Mouse (Mus musculus) kidney, adult 9 months (tissue): ENCODE data around the gene Depdc5.
"Not testable (repeated sequence)": the region's sequence is repeated elsewhere in the genome, so short reads cannot be mapped to it uniquely, and the experiment has no call there.

Experiments
- DNase-seq: peaks from one replicate; pipeline ENCODE4 v3.0.0; 2022

Depdc5 gene

DNA sequence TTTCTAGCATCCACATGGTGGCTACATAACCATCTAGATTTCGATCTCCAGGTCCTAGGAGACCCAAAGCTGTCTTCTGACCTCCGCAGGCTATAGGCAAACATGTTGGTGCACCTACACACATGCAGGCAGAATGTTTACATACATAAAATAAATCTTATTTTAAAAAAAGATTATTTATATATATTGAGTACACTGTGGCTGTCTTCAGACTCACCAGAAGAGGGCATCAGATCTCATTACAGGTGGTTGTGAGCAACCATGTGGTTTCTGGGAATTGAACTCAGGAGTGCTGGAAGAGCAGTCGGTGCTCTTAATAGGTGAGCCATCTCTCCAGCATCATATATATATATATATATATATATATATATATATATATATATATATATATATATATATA, 50.6 kb downstream of the Depdc5 start:
- peak; percentile 7 for DNase-seq

DNA sequence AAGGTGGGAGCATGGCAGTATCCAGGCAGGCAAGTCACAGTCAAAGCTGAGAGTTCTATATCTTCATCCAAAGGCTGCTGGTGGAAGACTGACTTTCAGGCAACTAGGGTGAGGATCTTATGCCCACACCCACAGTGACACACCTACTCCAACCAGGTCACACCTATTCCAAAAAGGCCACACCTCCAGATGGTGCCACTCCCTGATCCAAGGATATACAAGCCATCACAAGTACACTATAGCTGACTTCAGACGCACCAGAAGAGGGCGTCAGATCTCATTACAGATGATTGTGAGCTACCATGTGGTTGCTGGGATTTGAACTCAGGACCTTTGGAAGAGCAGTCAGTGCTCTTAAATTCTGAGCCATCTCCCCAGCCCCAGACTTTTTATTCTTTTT, 55.8 kb downstream of the Depdc5 start:
- DNase-seq, result not testable (repeated sequence)

DNA sequence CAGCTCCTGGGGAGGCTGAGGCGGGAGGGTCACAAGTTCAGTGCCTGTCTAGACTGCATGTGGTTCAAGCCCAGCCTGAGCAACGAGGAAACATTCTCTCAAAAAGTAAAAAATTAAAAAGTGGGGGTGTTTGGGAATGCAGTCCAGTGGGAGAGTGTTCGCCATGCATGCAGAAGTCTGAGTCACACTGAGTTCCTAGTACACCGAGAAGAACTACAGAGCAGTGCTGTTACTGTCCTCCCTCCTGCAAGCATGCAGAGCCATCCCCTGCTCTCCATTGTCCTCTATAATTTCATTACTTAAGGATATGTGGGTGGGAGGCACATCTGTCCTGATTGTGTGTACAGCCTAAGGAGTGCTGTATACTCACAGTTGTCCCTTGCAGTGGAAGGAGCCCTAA, 59.4 kb downstream of the Depdc5 start:
- DNase-seq, result no peak

DNA sequence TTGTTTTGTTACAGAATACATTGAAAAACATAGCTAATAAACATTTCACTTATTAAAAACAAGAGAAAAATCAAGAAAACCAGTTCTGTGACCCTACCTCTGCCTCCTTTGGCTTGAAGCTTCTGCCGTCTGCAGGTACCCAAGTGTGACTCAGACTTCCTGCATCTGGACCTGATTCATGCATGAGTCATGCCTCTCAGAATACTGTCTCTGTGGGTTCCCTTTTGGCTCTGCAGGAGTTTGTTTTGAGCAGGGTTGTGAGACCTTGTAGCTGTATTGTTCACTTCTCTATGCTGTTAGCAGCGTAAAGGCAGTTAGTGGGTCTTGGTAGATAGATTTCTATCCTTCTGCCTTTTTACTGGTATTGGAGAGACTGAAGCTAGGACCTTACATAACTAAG, 67.3 kb downstream of the Depdc5 start:
- DNase-seq, result peak; percentile 6

DNA sequence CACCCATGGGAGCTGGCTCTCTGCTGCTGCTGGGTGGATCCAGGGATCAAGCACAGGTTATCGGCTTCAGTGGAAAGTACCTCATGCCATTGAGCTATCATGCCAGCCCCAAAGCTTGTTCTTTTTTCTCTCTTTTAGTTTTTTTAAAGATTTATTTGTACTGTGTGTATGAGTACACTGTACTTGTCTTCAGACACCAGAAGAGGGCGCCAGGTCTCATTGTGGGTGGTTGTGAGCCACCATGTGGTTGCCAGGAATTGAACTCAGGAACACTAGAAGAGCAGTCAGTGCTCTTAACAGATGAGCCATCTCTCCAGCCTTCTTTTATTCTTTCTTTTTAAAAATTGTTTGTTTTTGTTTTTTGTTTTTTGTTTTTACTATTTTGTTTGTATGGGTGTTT, 71.2 kb downstream of the Depdc5 start:
- DNase-seq, result peak; percentile 27

DNA sequence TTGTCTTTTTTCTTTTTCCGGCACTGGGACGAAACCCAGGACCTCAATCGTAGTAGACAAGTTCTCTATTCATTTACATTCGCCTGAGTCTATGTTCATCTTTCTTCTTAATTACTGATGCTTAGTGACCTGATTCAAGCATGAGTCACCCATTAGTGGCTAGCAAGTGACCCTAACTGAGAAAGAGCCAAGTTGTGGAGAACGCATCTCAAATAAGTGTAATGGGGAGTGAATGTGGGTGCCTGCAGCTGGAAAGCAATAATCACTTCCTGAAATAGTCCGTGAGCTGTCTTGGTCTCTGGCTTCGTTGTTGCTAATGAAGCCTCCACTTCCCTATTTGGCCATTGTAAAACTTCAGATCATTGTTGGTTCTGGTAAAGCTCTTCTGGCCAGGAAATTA, 77.1 kb downstream of the Depdc5 start:
- DNase-seq, result no peak

DNA sequence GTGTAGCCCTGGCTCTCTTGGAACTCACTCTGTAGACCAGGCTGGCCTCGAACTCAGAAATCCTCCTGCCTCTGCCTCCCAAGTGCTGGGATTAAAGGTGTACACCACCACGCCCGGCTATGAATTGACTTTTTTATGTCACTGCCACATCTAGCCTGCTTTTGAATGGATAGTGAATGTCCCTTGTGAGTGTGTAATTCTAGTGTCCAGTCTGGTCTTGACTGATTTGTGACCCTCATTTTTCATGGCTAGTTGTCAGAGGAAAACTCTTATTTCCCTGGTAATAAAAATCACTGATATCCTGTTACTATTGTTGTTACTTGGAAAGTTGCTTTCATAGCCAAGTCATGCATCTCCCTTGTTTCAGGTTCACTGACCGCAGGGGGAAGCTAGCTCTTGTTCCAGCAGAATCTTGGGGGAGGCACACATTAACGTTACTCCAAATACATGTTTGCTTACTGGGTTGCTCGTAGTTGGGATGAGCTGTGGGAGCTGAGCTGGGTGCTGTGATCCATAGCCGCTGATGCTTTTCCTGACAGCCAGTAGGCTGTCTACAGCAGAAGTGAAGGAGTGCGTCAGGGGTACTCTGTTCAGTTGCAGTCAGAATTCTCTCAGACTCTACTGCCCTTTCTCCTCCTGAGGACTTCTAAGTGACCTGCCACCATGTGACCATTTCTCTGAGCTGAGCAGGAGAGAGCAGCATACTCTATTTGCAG, 77.9 kb downstream of the Depdc5 start:
- no peak for DNase-seq

DNA sequence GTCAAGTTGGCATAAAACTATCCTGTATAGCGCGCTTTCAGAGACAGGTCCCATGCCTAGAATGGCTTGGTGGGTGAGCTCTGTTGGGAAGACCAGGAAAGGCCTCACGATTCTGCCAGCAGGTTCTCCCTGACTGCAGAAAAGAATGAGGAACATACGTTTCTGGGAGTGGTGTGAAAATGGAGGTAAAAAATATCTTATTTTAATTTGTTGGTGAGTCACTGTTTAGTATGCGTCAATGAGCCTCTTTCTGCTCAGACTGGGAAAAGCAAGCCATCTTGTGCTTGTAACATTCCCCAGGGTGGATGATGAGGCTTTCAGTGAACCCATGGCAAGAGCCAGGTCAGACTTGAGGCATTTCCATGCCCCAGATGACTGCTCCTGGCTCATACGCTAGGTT, 86.6 kb downstream of the Depdc5 start:
- no peak for DNase-seq

DNA sequence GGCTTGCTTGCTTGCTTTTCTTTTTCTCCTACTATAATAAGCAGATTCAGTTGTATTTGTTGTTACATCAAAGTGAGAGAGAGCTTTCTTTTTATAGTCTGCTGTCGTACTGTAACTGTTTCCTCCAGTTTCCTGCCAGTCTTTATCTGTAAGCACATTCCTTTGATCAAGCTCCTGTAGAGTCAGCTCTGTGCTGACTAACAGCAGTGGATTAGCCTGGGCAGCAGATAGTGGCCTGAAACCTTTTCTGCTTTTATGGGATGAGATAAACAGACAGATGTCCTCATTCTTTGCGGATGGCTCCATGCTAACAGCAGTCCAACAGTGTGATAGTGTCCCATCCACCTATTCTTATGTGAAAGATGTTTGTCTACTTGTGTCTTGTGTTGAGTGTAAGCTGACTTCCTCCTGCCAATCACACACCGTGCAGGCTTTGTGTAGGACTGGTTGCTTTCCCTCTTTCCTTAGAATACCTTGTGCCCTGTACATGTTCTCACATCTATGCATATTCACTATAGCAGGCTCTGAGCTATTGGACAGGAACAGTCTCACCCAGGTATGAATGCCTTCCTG, 87.3 kb downstream of the Depdc5 start:
- DNase-seq, result no peak

DNA sequence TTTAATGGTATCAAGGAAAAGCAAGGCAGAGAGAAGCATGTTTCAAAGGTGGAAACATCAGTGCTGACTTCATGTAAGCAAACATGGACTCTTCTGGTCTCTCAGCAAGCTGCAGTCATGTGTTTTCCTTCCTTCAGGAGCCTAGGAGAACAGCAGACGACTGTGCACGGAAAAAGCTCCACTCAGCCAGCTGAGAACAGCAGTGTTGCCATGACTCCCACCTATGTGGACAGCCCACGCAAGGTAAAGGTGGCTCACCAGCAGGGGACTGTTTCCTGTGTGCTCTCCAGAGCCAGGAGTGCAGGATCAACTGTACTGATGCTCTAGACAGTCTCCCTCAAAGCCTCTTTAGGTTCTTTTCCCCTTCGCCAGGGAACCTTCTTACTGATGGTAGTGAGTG, 92.2 kb downstream of the Depdc5 start:
- DNase-seq, result no peak

DNA sequence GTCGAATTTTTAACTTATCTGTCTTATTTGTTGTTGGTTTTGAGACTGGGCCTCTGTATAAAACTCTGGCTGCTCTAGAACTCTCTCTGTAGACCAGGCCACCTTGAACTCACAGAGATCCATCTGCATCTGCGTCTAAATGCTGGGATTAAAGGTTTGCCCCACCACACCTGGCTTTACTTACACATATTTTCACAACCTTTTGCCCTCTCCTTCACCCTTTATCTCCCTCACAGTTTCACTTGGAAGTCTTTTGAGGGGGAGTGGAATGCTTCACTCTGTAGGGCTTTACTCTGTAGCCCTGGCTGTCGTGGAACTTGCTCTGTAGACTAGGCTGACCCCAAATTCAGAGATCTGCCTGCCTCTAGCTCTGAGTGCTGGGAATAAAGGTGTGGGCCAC, 98.1 kb downstream of the Depdc5 start:
- no peak for DNase-seq

DNA sequence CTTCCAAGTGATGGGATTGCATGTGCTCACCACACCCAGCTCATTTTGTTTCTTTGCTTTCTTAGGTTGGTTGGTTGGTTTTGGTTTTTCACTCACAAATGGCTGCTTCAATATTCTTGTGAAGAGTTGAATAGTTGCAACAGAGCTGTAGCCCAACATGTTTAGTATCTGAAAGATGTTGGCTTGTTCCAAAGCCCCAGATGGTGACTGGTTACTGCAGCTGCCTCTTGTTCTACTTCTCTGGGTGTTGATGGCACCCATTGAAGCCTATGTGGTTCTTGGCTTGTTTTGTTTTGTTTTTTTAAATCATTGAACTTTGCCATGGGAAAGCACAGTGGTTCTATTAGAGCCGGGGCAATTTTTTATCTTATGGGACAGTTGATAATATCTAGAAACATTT, 99.1 kb downstream of the Depdc5 start:
- no peak for DNase-seq

DNA sequence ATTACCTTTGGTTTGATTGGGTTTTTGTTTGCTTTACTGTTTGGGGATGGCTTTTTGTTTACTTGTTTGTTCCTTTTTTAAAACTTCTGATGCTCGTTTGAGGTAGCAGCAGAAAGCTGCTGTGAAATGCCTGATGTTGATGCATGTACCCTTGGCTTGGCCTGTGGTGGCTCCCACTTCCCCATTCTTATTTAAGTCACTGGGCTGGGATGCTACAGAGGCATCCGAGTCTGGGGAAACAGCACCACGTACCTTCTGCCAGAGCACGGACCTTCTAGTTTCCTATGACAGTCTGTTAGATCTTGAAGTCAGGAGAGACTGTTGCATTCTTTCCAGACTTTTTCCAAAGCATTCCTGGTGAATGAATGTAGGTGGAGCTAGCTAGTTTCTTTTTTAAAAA, 113.0 kb downstream of the Depdc5 start:
- DNase-seq, result no peak

DNA sequence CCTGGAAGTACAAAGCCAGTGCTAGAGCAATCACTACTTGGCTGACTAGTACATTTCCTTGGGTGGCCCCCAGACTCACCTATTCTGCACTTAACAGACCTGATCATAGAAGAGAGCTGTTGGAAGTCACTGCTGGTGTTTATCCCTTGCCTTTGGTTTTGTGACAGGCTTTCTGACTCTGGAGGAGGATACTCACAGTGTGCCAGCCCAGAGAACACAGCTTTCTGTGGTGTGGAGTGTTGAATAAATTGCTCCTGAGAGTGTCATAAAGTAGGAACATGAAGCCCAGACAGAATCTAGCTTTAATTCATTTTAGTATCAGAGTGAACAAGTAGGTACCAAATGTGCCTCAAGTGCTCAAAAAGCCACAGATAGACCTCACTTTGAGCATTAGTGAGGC, 113.7 kb downstream of the Depdc5 start:
- DNase-seq, result no peak

DNA sequence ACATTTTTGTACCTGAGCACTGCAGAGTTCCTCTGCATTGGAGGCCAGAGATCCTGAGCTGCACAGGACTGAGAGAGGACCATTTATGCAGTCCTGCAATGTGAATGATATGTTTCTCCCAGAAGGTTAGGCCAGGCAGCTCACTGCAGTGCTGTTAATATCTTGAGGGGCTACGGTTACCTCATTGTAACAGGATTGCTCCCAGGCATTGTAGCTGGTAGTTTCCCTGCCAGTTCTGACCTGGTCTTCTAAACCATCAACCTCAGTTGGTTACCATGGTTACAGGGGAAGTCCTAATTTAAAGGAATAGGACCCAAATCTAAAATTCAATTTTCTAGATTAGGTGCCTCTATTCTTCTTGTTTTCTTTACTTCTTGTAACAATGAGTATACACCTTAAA, 121.9 kb downstream of the Depdc5 start:
- no peak for DNase-seq

DNA sequence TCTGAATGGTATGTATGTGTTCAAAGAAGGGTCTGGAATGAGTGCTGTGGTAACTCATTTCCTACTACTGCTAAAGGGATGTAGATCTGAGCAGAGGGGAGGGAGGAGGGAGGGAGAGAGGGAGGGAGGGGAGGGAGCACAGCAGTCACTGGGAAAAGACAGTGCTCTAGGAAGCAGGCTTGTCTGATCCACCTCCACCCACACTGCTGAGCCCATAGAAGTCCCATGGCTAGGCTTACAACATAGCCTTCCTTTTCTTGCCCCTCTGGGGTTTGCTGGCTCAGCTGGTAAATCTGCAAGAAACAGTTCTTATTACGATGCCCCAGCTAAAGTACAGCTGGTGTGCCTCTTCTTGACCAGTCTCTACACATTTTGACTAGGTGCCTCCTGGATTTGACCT, 124.4 kb downstream of the Depdc5 start:
- no peak for DNase-seq

DNA sequence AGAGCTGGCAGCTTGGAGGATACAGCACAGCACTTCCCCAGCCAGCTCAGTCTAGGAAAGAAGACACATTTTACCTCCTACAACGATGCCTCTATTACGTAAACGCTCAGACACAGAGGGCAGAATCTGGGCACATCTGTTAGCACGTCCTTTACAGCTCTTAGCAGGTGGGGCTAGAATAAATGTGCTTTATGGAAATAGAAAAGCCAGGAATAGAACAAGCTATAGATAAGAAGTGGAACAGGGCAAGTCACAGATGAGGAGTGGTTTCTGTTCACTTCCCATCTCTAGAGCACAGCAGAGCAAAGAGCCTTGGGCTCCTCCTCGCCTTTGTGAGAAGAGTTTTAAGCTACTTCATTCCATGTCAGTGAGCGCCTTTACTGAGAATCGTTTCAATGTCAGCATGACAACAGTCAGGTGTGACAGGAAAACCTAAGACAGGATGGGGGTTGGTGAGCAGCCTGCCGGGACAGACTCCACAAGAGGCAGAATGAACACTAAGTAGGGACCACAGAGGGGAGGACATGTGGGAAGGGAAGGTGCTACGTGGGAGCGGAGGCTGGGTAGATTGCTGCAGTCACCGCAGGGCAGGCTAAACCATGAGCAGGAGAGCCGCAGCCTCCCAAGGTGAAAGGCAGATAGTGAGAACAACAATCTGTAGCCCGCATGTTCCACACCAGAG, 126.6 kb downstream of the Depdc5 start:
- DNase-seq, result no peak

DNA sequence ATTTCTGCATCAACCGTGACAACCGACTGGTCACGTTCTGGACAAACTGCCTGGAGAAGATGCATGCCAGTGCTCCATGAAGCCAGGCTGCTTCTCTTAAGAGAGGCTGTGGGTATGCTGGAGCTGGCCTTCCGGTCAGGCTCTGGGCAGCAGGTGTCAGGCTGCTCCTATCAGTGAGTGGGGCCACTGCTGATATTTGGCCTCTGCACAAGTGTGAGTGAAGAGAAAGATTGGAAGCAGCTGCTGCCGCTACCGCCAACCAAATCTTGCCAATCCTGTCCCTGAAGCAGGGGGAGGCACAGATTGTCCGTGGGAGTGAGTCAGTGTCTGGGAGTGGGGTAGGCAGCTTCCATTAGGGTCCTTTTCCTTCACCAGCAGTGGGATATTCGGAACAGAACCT, 127.7 kb downstream of the Depdc5 start:
- no peak for DNase-seq

DNA sequence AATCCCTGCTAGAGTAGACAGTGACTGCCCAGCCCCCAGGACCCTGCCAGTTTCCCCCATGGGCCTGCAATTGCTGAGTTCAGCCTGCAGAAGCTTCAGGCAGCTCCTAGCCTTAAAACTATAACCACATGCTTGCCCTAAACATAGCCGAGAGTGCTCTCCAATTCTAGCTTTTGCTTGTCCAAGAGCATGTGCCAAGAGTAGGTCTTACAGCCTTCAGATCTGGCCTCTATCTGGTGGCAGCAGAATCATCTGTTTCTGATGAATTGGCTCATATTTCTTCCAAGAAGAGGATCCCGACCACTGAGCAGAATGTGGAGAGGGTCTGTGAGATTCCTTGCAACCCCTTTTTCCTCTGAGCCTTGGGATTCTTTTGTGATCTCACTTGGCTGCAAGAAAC, 131.0 kb downstream of the Depdc5 start:
- DNase-seq, result no peak

DNA sequence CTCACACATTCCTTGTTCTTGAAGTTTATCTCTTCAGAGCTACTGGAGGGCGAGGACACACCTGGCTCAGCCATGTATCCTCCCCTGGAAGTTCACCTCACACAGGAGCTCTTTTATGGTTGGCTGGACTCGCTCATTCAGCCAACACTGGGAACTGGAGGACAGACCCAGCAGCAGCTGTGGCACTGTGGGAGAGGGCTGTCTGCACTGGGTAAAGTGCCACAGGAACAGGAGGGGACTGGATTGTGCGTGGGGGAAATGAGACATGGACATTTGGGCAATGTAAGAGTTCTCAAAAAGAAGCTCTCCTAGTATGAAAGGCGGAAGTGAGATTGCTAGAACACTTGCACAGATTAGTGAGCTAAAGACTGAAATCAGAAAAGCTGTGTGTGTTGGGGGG, 132.3 kb downstream of the Depdc5 start:
- no peak for DNase-seq

DNA sequence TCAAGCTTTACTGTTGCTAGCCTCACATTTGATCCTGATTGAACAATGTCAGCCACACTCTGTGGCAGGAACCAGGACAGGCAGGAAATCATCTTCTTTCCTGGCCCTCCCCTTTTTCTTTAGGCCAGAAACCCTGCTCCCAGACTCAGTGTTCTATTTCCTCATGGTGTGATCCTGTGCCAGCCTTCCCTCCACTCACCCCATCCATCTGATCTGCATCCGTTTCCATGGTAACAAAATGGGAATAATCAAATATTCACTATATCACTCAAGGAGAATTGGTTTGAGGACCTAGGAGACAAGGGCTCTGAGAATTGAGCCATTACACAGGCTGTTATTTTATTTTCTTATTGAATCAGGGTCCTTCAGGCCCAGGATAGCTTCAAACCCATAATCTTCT, 133.1 kb downstream of the Depdc5 start:
- DNase-seq, result no peak

DNA sequence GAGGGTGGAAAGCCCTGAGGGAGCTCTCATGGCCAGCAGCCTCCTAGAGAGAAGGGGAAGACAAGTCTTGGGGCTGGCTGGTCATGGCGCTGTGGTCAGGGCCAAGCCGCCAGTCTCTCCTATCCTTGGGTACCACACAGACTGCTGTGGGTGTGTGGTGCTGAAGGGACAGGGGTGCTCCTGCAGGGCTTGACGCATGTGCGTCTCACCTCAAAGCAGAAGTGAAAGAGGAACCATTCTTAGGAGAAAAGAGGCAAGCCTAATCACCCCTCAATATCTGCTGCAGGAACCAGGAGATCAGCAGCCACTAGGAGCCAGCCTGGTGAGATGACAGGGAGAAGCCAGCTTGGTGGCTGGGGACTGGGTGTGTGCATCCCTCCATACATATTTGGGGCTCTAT, 134.2 kb downstream of the Depdc5 start:
- DNase-seq, result peak; percentile 13

DNA sequence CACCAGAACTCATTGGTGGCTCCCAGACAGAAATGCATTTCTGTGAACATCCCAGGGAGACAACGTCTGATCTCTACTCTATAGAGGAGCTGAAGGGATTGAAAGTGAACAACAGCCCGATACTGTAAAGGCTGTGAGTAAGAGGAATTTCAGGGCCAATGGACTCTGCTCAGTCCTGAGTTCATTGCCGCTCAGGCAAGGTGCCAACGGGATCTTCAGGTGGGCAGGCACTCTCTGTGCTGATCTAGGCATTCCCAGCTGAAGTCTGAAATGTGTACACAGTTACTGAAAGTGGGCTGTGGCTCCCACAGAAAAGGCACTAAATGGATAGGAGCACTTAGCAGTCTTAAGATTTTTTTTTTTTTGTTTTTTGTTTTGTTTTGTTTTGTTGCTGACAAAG, 135.3 kb downstream of the Depdc5 start:
- DNase-seq, result peak; percentile 76

DNA sequence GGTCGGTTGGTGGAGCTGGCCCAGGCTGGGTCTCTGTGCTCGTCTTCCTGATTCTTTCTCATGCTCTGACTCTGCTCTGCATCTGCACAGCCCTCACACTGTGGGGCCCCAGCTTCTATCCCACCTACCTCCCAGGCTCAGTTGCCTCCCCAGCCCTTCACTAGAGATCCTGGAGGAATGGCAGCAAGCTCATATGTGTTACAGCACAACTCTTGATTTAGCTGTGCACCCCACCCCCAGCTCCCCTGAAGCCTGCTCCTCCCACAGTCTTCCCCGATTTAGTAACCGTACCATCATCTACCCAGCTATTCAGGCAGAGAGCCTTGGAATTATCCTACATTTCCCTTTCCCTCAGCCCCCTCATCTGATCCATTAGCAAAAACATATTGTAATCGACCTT, 137.6 kb downstream of the Depdc5 start:
- DNase-seq, result no peak

DNA sequence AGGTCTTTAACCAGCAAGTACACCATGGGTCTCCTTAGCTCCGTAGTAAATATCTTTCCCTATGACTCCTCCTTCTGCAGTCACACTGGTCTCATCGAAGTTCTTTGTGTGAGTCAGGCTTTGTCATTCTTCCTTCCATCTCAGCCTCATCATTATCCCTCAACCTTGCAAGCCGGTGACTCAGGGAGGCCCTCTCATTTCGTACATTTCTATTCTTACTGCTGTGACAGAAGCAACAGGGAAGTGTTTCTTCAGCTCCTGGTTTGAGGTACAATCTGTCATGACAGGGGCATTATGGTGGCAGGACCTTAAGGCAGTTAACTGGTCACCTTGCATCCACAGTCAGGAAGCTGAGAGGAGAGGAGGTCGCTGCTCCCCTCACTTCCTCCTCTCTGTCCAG, 139.3 kb downstream of the Depdc5 start:
- DNase-seq, result no peak
